ENCODE assay signal across 14 mouse cellular contexts in genomic region chr2:28537634-28537920, GRCm38 (mm10). TPM values are rescaled to one million over a fixed set of nuclear protein-coding genes. Genes with fewer than 3 reads are reported as not detected.
DNase-seq lines count a peak whose midpoint lies in the region; ATAC-seq lines count a peak whose summit lies in the region.
"Had no signal": no experiment of that assay in that cellular context is flagged by ENCODE, and none has a peak within 500 bp of the region (broad histone marks: within the 10 kb centered on the region; RNA-seq: fewer than 3 reads in every experiment).

No protein-coding gene starts in this region.

- 36% methylated on average over 4 of the region's 4 CpGs for WGBS in forebrain, embryonic 12.5 days
- 21% methylated on average over 4 of the region's 4 CpGs for WGBS in forebrain, embryonic 16.5 days
- WGBS in midbrain, embryonic 10.5 days = 32% methylated on average over 4 of the region's 4 CpGs
- 59% methylated on average over 4 of the region's 4 CpGs for WGBS in liver, embryonic 11.5 days

- no peak for ATAC-seq in forebrain, embryonic 12.5 days (ENCODE audit: low FRiP score)
- no peak for ATAC-seq in forebrain, embryonic 16.5 days
- no peak for ATAC-seq in liver, embryonic 11.5 days (replicated peaks; ENCODE audit: low FRiP score)
- ATAC-seq: lung, postnatal 0 days had no signal

- H3K4me1 ChIP-seq in forebrain, embryonic 12.5 days = peaks cover 83% of the 10 kb centered on the region
- H3K4me1 ChIP-seq in forebrain, embryonic 16.5 days (replicated peaks; ENCODE audit: control insufficient read depth, insufficient read depth, low read length) = peaks cover 82% of the 10 kb centered on the region
- H3K4me1 ChIP-seq in midbrain, embryonic 10.5 days = peaks cover 88% of the 10 kb centered on the region
- H3K4me1 ChIP-seq in liver, embryonic 11.5 days (replicated peaks; ENCODE audit: control insufficient read depth, insufficient read depth, low read length) = peaks cover 30% of the 10 kb centered on the region

- no peak overlapping the region for H3K4me3 ChIP-seq in forebrain, embryonic 12.5 days (replicated peaks)
- no peak overlapping the region for H3K4me3 ChIP-seq in forebrain, embryonic 16.5 days (replicated peaks; ENCODE audit: low read length)
- H3K4me3 ChIP-seq in midbrain, embryonic 10.5 days = no peak overlapping the region
- H3K4me3 ChIP-seq in liver, embryonic 11.5 days (ENCODE audit: low read depth, low read length) = no peak overlapping the region
- H3K4me3 ChIP-seq: limb, embryonic 15.5 days; myocyte had no signal

- H3K36me3 ChIP-seq in forebrain, embryonic 12.5 days (replicated peaks) = peaks cover 12% of the 10 kb centered on the region
- H3K36me3 ChIP-seq in forebrain, embryonic 16.5 days (ENCODE audit: control insufficient read depth, insufficient read depth) = peaks cover 5% of the 10 kb centered on the region; the same call in 1 of the 2 replicates
- H3K36me3 ChIP-seq in midbrain, embryonic 10.5 days = peaks cover 21% of the 10 kb centered on the region
- H3K36me3 ChIP-seq in liver, embryonic 11.5 days (ENCODE audit: control insufficient read depth, insufficient read depth, low read length) = no peaks in the 10 kb centered on the region

- H3K27me3 ChIP-seq in forebrain, embryonic 12.5 days = no peaks in the 10 kb centered on the region
- no peaks in the 10 kb centered on the region for H3K27me3 ChIP-seq in forebrain, embryonic 16.5 days (replicated peaks; ENCODE audit: control insufficient read depth, insufficient read depth, low read length)
- H3K27me3 ChIP-seq in midbrain, embryonic 10.5 days (ENCODE audit: low read depth, poor library complexity, severe bottlenecking) = peaks cover 15% of the 10 kb centered on the region; the same call in 1 of the 2 replicates
- H3K27me3 ChIP-seq in liver, embryonic 11.5 days (replicated peaks; ENCODE audit: control insufficient read depth, insufficient read depth, low read length) = peaks cover 5% of the 10 kb centered on the region
- H3K27me3 ChIP-seq: limb, embryonic 15.5 days had no signal

- peak overlapping the region; percentile 40; the same call in 1 of the 2 replicates for H3K9ac ChIP-seq in forebrain, embryonic 12.5 days
- no peak overlapping the region for H3K9ac ChIP-seq in forebrain, embryonic 16.5 days (replicated peaks; ENCODE audit: low read depth, low read length)
- no peak overlapping the region for H3K9ac ChIP-seq in liver, embryonic 11.5 days (ENCODE audit: low read depth, low read length)
- H3K9ac ChIP-seq: limb, embryonic 15.5 days had no signal

- no peaks in the 10 kb centered on the region for H3K9me3 ChIP-seq in forebrain, embryonic 12.5 days
- H3K9me3 ChIP-seq in forebrain, embryonic 16.5 days (ENCODE audit: control insufficient read depth, low read length) = no peaks in the 10 kb centered on the region
- H3K9me3 ChIP-seq in midbrain, embryonic 10.5 days (replicated peaks) = no peaks in the 10 kb centered on the region
- no peaks in the 10 kb centered on the region for H3K9me3 ChIP-seq in liver, embryonic 11.5 days (ENCODE audit: control insufficient read depth, low read length)
- H3K9me3 ChIP-seq: limb, embryonic 15.5 days had no signal

- H3K4me2 ChIP-seq in forebrain, embryonic 12.5 days = no peak overlapping the region
- H3K4me2 ChIP-seq in forebrain, embryonic 16.5 days (ENCODE audit: low read length) = no peak overlapping the region
- no peak overlapping the region for H3K4me2 ChIP-seq in liver, embryonic 11.5 days
- H3K4me2 ChIP-seq: limb, embryonic 15.5 days had no signal

- no peak overlapping the region for H3K27ac ChIP-seq in forebrain, embryonic 12.5 days
- no peak overlapping the region for H3K27ac ChIP-seq in forebrain, embryonic 16.5 days (ENCODE audit: low read length)
- peak overlapping the region; percentile 18; the same call in 1 of the 2 replicates for H3K27ac ChIP-seq in midbrain, embryonic 10.5 days (replicated peaks)
- H3K27ac ChIP-seq in liver, embryonic 11.5 days (ENCODE audit: low read depth, low read length) = no peak overlapping the region

- DNase-seq in B cell, adult 2 months = peak; percentile 45 to 46
- peak; percentile 43 to 44 for DNase-seq in cerebellum, postnatal 25 days
- peak; percentile 52 for DNase-seq in midbrain, embryonic 10.5 days (ENCODE audit: low spot score)
- DNase-seq in liver, embryonic 11.5 days (ENCODE audit: low spot score) = no peak
- no peak for DNase-seq in adrenal gland, adult 2 months
- DNase-seq in layer of hippocampus, postnatal 36 days = no peak
- DNase-seq: heart, adult 18-20 months had no signal

RNA-seq across cellular contexts. Expression of gene Ralgds, which starts 24.7 kb away (rescaled TPM):
- 55.2 and 62.6 TPM in 2 replicates for polyA plus RNA-seq in forebrain, embryonic 12.5 days (2016; fragmentation: Nextera tagmentation; extraction: Ambion mirVana)
- 83.5 and 83.7 TPM in 2 replicates for polyA plus RNA-seq in forebrain, embryonic 16.5 days (2015; fragmentation: Nextera tagmentation; extraction: Ambion mirVana)
- polyA plus RNA-seq in midbrain, embryonic 10.5 days (2016; fragmentation: Nextera tagmentation; extraction: Ambion mirVana) = 31.5 and 45.6 TPM in 2 replicates
- polyA plus RNA-seq in liver, embryonic 11.5 days (2014; fragmentation: Nextera tagmentation; extraction: Ambion mirVana) = 11.3 and 12.9 TPM in 2 replicates
- 10 to 100 TPM; 23.3 to 45.5 TPM for total RNA-seq in adrenal gland, adult 2 months (2021)
- 56.8 and 73.5 TPM in 2 replicates for polyA plus RNA-seq in adrenal gland, adult 2 months (2012; rRNA removed)
- 100 to 1,000 TPM; 123 to 128 TPM for total RNA-seq in layer of hippocampus, postnatal 36 days (2021)

RNA-seq across cellular contexts. Expression of gene Cel, which starts 25.6 kb away (rescaled TPM):
- polyA plus RNA-seq in forebrain, embryonic 12.5 days (2016; fragmentation: Nextera tagmentation; extraction: Ambion mirVana) = not detected in 2 replicates
- polyA plus RNA-seq in forebrain, embryonic 16.5 days (2015; fragmentation: Nextera tagmentation; extraction: Ambion mirVana) = not detected in 2 replicates
- not detected in 2 replicates for polyA plus RNA-seq in midbrain, embryonic 10.5 days (2016; fragmentation: Nextera tagmentation; extraction: Ambion mirVana)
- not detected in 2 replicates for polyA plus RNA-seq in liver, embryonic 11.5 days (2014; fragmentation: Nextera tagmentation; extraction: Ambion mirVana)
- under 1 TPM in 1 of 2 experiments, not detected in 1; 0.14 TPM for total RNA-seq in adrenal gland, adult 2 months (2021)
- polyA plus RNA-seq in adrenal gland, adult 2 months (2012; rRNA removed) = 0.06 TPM in 1 of 2 replicates, not detected in the other
- total RNA-seq in layer of hippocampus, postnatal 36 days (2021) = not detected
- total RNA-seq: CH12.LX; heart, adult 18-20 months; hematopoietic stem cell, adult 5-6 weeks had no signal
- polyA plus RNA-seq: limb, embryonic 15.5 days; lung, postnatal 0 days; myocyte had no signal

RNA-seq across cellular contexts. Expression of gene Gm10134, which starts 31.7 kb away (rescaled TPM):
- polyA plus RNA-seq in forebrain, embryonic 12.5 days (2016; fragmentation: Nextera tagmentation; extraction: Ambion mirVana) = 0.61 and 0.64 TPM in 2 replicates
- polyA plus RNA-seq in forebrain, embryonic 16.5 days (2015; fragmentation: Nextera tagmentation; extraction: Ambion mirVana) = 1.8 and 2.4 TPM in 2 replicates
- 0.49 TPM in 1 of 2 replicates, not detected in the other for polyA plus RNA-seq in midbrain, embryonic 10.5 days (2016; fragmentation: Nextera tagmentation; extraction: Ambion mirVana)
- 0.73 and 0.78 TPM in 2 replicates for polyA plus RNA-seq in liver, embryonic 11.5 days (2014; fragmentation: Nextera tagmentation; extraction: Ambion mirVana)
- total RNA-seq in adrenal gland, adult 2 months (2021) = 1 to 10 TPM in 1 of 2 experiments, not detected in 1; 2.2 TPM
- 0.42 TPM in 1 of 2 replicates, not detected in the other for polyA plus RNA-seq in adrenal gland, adult 2 months (2012; rRNA removed)
- 1 to 10 TPM in 1 of 2 experiments, not detected in 1; 1.9 TPM for total RNA-seq in layer of hippocampus, postnatal 36 days (2021)
- total RNA-seq: CH12.LX; hematopoietic stem cell, adult 5-6 weeks had no signal
- polyA plus RNA-seq: myocyte had no signal

RNA-seq across cellular contexts. Expression of gene Gbgt1, which starts 40.9 kb away (rescaled TPM):
- polyA plus RNA-seq in forebrain, embryonic 12.5 days (2016; fragmentation: Nextera tagmentation; extraction: Ambion mirVana) = 0.32 TPM in 2 replicates
- polyA plus RNA-seq in forebrain, embryonic 16.5 days (2015; fragmentation: Nextera tagmentation; extraction: Ambion mirVana) = 0.51 and 1.2 TPM in 2 replicates
- polyA plus RNA-seq in midbrain, embryonic 10.5 days (2016; fragmentation: Nextera tagmentation; extraction: Ambion mirVana) = not detected in 2 replicates
- polyA plus RNA-seq in liver, embryonic 11.5 days (2014; fragmentation: Nextera tagmentation; extraction: Ambion mirVana) = 0.22 and 0.32 TPM in 2 replicates
- total RNA-seq in adrenal gland, adult 2 months (2021) = 1 to 10 TPM; 3.7 to 4.6 TPM
- polyA plus RNA-seq in adrenal gland, adult 2 months (2012; rRNA removed) = 1.6 and 3.6 TPM in 2 replicates
- total RNA-seq in layer of hippocampus, postnatal 36 days (2021) = 1 to 10 TPM; 1.2 to 1.8 TPM
- total RNA-seq: CH12.LX; hematopoietic stem cell, adult 5-6 weeks had no signal
- polyA plus RNA-seq: myocyte had no signal

RNA-seq across cellular contexts. Expression of gene Gtf3c5, which starts 46.0 kb away (rescaled TPM):
- 46.9 and 50.9 TPM in 2 replicates for polyA plus RNA-seq in forebrain, embryonic 12.5 days (2016; fragmentation: Nextera tagmentation; extraction: Ambion mirVana)
- polyA plus RNA-seq in forebrain, embryonic 16.5 days (2015; fragmentation: Nextera tagmentation; extraction: Ambion mirVana) = 40.5 and 43.3 TPM in 2 replicates
- 58.1 and 61.3 TPM in 2 replicates for polyA plus RNA-seq in midbrain, embryonic 10.5 days (2016; fragmentation: Nextera tagmentation; extraction: Ambion mirVana)
- polyA plus RNA-seq in liver, embryonic 11.5 days (2014; fragmentation: Nextera tagmentation; extraction: Ambion mirVana) = 30.8 and 32.9 TPM in 2 replicates
- 10 to 100 TPM; 15.4 to 21.6 TPM for total RNA-seq in adrenal gland, adult 2 months (2021)
- 14.8 and 16.0 TPM in 2 replicates for polyA plus RNA-seq in adrenal gland, adult 2 months (2012; rRNA removed)
- 10 to 100 TPM; 17.4 to 18.9 TPM for total RNA-seq in layer of hippocampus, postnatal 36 days (2021)

Comparison
In these comparisons a context has a peak if more than half of its experiments do, and no peak if none do; other contexts are left out.
1. DNase-seq: peak in B cell, adult 2 months (2 of 2), cerebellum, postnatal 25 days (2 of 2) and midbrain, embryonic 10.5 days (single experiment); none in liver, embryonic 11.5 days (single experiment), adrenal gland, adult 2 months (single experiment) and layer of hippocampus, postnatal 36 days (0 of 2).